Mouse (Mus musculus): Measurements from ENCODE around the gene Abcc1.

The Abcc1 gene

GRCm38 (mm10) chr16:14361362-14362098 lies at the start of gene Abcc1:
Abcc1 (plus strand) TSS chr16:14361558.
- in situ Hi-C loops (cut with MboI; ENCODE audit: low pct_unique_long_range_greater_than_20kb in 1 of 2, low sequenced_read_pairs in 2 of 2, unreplicated experiment in 1 of 2), result no loop called here

- in situ Hi-C loops (cut with MboI; ENCODE audit: low pct_unique_long_range_greater_than_20kb in 1 of 2, low sequenced_read_pairs in 2 of 2, unreplicated experiment in 1 of 2), result no loop called here
Measured at GRCm38 (mm10) chr16:14312914-14313313, 48.4 kb upstream of the Abcc1 start.

DNA sequence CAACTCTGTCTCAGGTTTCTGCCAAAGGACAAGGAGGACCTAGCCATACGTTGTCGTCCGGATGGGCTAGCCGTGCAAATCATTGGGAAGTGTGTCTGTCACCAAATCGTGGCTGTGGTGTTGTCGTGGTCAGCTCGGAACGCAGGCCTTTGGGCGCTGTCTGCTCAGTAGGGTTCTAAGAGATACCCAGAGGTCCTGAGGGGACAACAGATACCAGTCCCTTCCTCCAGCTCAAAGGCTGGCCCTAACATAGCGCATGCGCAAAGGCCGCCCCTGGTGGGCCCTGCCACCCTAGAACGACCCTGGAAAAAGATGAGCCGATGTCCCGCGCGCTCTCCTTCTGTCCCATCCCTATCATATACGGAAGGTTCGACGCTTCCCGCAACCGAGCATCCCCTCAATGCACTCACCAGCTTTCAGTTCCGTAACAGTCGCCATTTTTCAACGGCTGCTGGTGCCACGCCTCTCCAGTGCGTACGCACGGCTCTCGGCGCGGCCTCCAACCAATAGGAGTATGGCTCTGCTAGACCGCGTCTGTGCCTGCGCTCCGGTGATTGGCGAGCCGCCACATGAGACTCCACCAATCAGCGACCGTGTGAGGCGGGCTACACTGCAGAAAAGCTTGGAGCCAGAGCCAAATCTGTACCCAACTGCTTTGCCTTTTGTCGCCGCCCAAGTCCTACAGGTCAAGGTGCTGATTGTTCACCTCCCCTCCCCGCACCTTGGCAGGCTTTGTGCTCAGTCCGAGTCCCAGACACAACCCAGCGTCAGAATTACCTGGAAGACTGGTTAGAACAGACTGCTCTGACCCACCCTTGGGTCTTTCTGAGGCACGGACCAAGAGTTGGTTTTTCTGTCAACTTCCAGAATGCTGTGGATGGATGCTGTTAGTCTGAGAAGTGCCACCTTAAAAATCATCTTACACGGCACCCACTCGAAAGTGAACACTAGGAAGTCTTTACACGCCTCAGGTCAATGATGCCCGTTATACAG lies 44.2 kb upstream of the Abcc1 start, which contains the start of gene Fopnl:
Gene Fopnl (minus strand): TSS at position 522 of the 993 bp plus-strand sequence.
- in situ Hi-C loops (cut with MboI; ENCODE audit: low pct_unique_long_range_greater_than_20kb in 1 of 2, low sequenced_read_pairs in 2 of 2, unreplicated experiment in 1 of 2), result no loop called here

DNA sequence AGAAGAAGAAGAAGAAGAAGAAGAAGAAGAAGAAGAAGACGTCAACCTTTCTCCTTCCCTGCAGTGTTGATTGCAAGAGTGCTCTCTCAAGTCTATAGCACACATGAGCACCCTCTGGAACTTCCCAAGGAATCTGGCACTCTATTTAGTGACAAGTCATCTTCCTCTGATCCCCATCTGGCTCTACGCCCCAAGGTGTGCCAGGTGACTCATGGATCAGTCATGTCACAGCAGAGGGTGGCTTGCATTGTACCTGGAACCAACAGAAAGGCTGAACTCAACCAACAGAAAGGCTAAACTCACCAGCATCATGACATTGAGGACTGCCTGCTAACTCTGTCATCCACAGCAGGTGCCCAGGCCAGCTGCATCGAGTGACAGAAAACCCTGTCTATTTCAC lies 41.7 kb upstream of the Abcc1 start:
- in situ Hi-C loops (cut with MboI; ENCODE audit: low pct_unique_long_range_greater_than_20kb in 1 of 2, low sequenced_read_pairs in 2 of 2, unreplicated experiment in 1 of 2), result no loop called here

- in situ Hi-C loops (cut with MboI; ENCODE audit: low pct_unique_long_range_greater_than_20kb in 1 of 2, low sequenced_read_pairs in 2 of 2, unreplicated experiment in 1 of 2), result no loop called here
Measured at GRCm38 (mm10) chr16:14320494-14320893, 40.9 kb upstream of the Abcc1 start.

DNA sequence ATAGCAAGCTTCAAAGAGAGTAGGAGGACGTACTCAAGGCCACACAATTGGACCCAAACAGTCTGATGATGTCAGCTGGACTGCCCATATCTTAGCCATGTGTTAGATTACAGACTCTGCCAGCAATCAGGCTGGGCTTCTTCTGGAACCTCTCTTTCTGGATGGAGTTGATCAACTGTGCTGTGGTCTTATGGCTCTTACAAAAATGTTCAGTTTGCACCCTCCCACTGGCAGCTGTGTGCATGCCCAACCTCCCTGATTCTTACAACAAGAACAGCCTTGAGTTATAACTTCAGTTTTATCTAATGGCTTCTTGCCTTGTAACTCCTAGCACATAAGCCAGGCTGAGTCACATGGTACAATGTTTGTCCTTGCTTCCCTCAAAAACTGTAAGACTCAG lies 33.2 kb upstream of the Abcc1 start:
- in situ Hi-C loops (cut with MboI; ENCODE audit: low pct_unique_long_range_greater_than_20kb in 1 of 2, low sequenced_read_pairs in 2 of 2, unreplicated experiment in 1 of 2), result no loop called here

GRCm38 (mm10) chr16:14344967-14345366 lies 16.4 kb upstream of the Abcc1 start:
- in situ Hi-C loops (cut with MboI; ENCODE audit: low pct_unique_long_range_greater_than_20kb in 1 of 2, low sequenced_read_pairs in 2 of 2, unreplicated experiment in 1 of 2), result no loop called here

- in situ Hi-C loops (cut with MboI; ENCODE audit: low pct_unique_long_range_greater_than_20kb in 1 of 2, low sequenced_read_pairs in 2 of 2, unreplicated experiment in 1 of 2), result no loop called here
Measured at GRCm38 (mm10) chr16:14351571-14351970, 9.8 kb upstream of the Abcc1 start.

GRCm38 (mm10) chr16:14352234-14352633 lies 9.1 kb upstream of the Abcc1 start:
- in situ Hi-C loops (cut with MboI; ENCODE audit: low pct_unique_long_range_greater_than_20kb in 1 of 2, low sequenced_read_pairs in 2 of 2, unreplicated experiment in 1 of 2), result no loop called here

GRCm38 (mm10) chr16:14352663-14353062 lies 8.7 kb upstream of the Abcc1 start:
- in situ Hi-C loops (cut with MboI; ENCODE audit: low pct_unique_long_range_greater_than_20kb in 1 of 2, low sequenced_read_pairs in 2 of 2, unreplicated experiment in 1 of 2), result no loop called here

- in situ Hi-C loops (cut with MboI; ENCODE audit: low pct_unique_long_range_greater_than_20kb in 1 of 2, low sequenced_read_pairs in 2 of 2, unreplicated experiment in 1 of 2), result no loop called here
Measured at GRCm38 (mm10) chr16:14357859-14358258, 3.5 kb upstream of the Abcc1 start.

DNA sequence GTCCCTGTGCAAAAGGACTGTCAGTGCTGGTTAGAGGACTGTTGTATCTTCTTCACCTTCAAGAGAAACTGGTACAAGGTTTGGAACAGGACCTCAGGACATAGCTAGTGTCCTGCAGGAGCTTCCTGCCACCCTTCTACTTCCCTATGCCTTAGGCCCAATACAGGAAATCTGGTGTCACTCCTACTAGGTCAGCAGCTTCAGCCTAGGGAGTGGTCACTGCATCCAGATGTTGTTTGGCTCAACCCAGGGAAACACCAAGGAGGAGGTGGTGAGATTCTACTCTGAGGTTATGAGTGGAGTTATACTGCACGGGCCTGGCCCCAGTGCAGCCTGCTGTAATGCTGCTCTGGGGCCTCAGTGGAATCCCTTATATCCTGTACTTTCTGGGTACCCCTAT lies 2.8 kb upstream of the Abcc1 start:
- in situ Hi-C loops (cut with MboI; ENCODE audit: low pct_unique_long_range_greater_than_20kb in 1 of 2, low sequenced_read_pairs in 2 of 2, unreplicated experiment in 1 of 2), result no loop called here

GRCm38 (mm10) chr16:14360931-14361330 lies 427 bp upstream of the Abcc1 start:
- in situ Hi-C loops (cut with MboI; ENCODE audit: low pct_unique_long_range_greater_than_20kb in 1 of 2, low sequenced_read_pairs in 2 of 2, unreplicated experiment in 1 of 2), result no loop called here

- in situ Hi-C loops (cut with MboI; ENCODE audit: low pct_unique_long_range_greater_than_20kb in 1 of 2, low sequenced_read_pairs in 2 of 2, unreplicated experiment in 1 of 2), result no loop called here
Measured at GRCm38 (mm10) chr16:14362099-14362820, 902 bp downstream of the Abcc1 start.

GRCm38 (mm10) chr16:14363496-14363895 lies 2.1 kb downstream of the Abcc1 start:
- in situ Hi-C loops (cut with MboI; ENCODE audit: low pct_unique_long_range_greater_than_20kb in 1 of 2, low sequenced_read_pairs in 2 of 2, unreplicated experiment in 1 of 2), result no loop called here

DNA sequence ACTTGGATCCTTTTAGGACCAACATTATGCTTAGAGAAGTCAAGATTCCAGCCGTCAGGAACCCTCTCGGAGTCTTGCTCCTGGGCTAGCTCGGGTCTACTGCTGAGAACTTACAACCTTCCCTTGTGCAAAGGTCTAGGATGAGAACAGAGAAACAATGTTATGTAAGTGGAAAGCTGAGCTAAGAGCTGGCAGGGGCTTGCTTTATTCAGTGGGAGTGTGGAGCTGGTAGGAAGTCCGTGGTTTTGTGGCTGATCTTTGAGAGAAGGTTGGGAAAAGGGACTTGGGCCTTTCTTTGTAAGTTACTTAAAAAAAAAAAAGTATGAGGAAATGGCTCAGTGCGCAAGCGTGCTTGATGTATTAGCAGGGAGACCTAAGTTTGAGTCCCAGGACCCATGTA lies 2.7 kb downstream of the Abcc1 start:
- in situ Hi-C loops (cut with MboI; ENCODE audit: low pct_unique_long_range_greater_than_20kb in 1 of 2, low sequenced_read_pairs in 2 of 2, unreplicated experiment in 1 of 2), result no loop called here

DNA sequence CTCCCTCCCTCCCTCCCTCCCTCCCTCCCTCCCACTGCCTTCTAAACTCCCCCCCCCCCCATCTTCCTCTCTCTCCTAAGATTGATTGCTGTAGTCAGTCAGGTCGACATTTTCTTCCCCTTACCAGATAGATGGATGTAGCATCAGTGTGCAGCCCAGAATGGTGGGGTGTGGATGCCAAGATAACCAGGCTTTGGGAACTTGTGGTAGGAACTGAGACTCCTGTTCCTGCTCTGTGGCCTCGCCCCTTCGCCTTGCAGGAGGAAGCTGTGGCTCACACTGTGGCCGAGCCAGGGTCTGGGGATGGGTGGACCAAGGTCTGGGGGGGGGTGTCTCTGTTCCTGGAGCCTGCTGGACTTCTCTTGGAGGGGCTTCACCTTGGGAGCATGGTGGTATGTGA lies 4.1 kb downstream of the Abcc1 start:
- in situ Hi-C loops (cut with MboI; ENCODE audit: low pct_unique_long_range_greater_than_20kb in 1 of 2, low sequenced_read_pairs in 2 of 2, unreplicated experiment in 1 of 2), result no loop called here

DNA sequence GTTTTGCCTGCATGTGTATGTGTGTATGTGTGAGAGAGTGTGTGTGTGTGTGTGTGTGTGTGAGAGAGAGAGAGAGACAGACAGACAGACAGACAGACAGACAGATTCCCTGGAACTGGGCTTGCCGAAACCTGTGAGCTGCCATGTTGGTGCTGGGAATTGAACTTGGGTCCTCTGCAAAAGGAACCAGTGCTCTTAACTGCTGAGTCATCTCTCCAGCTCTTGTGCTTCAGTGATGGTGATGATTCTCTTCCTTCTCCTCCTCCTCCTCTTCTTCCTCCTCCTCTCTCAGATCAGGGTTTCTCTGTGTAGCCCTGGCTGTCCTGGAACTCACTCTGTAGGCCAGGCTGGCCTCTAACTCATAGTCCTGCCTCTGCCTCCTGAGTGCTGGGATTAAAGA lies 4.7 kb downstream of the Abcc1 start:
- in situ Hi-C loops (cut with MboI; ENCODE audit: low pct_unique_long_range_greater_than_20kb in 1 of 2, low sequenced_read_pairs in 2 of 2, unreplicated experiment in 1 of 2), result no loop called here

DNA sequence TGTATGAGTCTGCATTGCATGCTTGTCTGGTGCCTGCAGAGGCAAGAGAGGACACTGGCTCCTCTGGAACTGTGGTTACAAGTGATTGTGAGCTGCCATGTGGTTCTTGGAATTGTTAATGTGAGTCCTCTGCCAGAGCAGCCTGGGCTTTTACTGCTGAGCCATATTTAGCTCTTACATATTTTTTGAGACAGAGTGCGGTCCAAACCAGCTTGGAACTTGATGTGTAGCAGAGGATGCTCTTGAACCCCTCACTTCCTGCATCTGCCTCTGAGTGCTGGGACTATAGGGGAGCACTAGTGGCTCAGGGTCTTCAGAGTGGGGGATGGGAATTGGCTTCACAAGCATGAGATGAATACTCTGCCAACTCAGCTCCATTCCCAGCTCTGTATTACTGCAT lies 10.0 kb downstream of the Abcc1 start:
- in situ Hi-C loops (cut with MboI; ENCODE audit: low pct_unique_long_range_greater_than_20kb in 1 of 2, low sequenced_read_pairs in 2 of 2, unreplicated experiment in 1 of 2), result no loop called here
